Mouse (Mus musculus): ENCODE measurements around the gene Ctsd.

Ctsd gene

DNA sequence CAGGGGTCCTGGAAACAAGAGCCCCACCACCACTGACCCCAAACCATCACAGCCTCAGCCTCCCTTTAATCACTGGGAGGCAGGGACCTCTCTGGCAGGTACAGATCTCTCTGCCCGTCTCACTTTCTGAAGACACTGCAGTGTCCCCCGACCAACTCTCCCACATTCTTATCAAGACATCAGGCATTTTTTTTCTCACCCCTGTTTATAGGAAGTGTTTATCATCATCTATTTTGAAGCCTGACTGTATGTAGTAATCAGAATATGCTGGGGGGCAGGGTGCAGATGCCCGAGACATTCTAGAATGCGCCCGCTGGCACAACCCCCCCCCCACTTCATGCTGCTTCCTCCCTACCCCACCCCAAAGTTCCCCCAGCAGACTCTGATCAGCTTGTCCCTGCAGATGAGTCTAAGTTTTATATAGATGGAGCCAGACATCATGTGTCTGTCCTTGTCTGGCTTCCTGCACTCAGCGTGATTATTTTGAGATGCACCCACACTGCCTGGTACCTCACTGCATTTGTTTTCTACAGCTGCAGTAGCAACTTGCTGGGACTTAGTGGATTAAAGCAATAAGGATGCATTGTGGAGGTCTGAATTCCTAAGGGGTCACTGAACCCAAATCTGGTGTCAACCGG, 12.4 kb upstream of the Ctsd start:
- no peak for DNase-seq (ENCODE audit: low spot score in 2 of 2)

- DNase-seq (ENCODE audit: low spot score in 2 of 2), result no peak
Measured at GRCm38 (mm10) chr7:142399250-142399649, 11.4 kb upstream of the Ctsd start.

- no peak for DNase-seq (ENCODE audit: low spot score in 2 of 2)
Measured at GRCm38 (mm10) chr7:142398052-142398451, 10.2 kb upstream of the Ctsd start.

DNA sequence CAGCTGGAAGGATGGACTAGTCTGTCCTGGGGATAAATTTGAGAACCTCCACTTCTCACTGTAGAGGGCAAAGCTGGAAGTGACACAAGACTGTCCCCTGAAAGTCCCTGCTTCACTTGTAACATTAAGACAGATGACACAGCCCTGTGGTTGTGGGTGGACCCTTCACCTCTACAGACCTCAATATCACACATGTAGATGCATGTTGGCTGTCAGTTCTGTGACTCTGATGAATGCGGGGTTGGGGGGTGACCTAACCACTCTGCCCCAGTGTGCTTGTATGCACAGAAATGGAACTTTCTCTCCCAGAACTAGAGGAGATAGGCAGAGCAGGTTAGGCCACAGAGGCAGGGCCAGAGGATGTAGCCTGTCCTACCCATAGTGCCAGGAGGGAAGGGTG, 8.8 kb upstream of the Ctsd start:
- DNase-seq (ENCODE audit: low spot score in 2 of 2), result no peak

GRCm38 (mm10) chr7:142395472-142395871, 7.6 kb upstream of the Ctsd start:
- DNase-seq (ENCODE audit: low spot score in 2 of 2), result no peak

- DNase-seq (ENCODE audit: low spot score in 2 of 2), result no peak
Measured at GRCm38 (mm10) chr7:142394261-142395190, 6.7 kb upstream of the Ctsd start.

DNA sequence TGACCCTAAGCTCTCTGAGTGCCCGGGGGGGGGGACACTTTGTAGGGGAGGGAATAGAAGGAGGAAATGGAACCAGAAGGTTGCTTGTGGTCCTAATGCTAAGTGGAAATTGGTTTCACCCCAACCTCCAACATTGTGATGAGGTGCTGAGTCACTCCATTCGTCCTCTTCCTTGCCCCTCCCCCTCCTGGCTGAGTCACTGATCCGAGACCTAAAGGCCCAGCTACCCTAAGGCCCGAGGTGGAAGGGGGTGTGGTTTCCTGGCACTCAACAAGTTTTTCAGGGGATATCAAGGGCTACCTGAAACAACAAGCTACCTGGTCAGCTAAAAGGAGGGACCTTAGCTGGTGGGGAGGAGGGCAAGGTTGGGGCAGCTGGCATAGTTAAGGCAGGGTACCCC, 5.4 kb upstream of the Ctsd start:
- no peak for DNase-seq (ENCODE audit: low spot score in 2 of 2)

- no peak for DNase-seq (ENCODE audit: low spot score in 2 of 2)
Measured at GRCm38 (mm10) chr7:142391609-142392008, 3.8 kb upstream of the Ctsd start.

- DNase-seq (ENCODE audit: low spot score in 2 of 2), result no peak
Measured at GRCm38 (mm10) chr7:142391108-142391507, 3.3 kb upstream of the Ctsd start.

GRCm38 (mm10) chr7:142389961-142390650, 2.3 kb upstream of the Ctsd start:
- no peak for DNase-seq (ENCODE audit: low spot score in 2 of 2)

DNA sequence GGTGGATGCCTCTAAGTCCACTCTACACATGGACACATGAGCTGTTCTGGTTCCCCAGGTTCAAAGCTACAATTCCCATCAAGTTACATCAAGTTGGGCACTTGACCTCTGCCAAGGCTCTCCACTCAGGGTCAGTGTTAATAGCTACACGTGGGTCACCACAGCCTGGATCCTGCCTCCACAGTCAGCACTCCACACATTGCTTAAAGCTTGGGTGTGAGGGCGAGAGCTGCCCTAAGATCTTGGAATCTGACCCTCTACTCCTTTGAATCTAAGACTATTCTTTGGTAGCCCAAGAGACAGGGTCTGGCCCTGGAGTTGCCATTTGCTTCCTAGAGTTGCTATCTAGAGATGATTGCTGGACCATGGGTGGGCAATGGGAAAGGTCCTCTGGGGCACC, 902 bp upstream of the Ctsd start:
- no peak for DNase-seq (ENCODE audit: low spot score in 2 of 2)

GRCm38 (mm10) chr7:142388198-142388597, 360 bp upstream of the Ctsd start:
- DNase-seq (ENCODE audit: low spot score in 2 of 2), result no peak

- no peak for DNase-seq (ENCODE audit: low spot score in 2 of 2)
Measured at GRCm38 (mm10) chr7:142386621-142387201, 1.1 kb downstream of the Ctsd start.

DNA sequence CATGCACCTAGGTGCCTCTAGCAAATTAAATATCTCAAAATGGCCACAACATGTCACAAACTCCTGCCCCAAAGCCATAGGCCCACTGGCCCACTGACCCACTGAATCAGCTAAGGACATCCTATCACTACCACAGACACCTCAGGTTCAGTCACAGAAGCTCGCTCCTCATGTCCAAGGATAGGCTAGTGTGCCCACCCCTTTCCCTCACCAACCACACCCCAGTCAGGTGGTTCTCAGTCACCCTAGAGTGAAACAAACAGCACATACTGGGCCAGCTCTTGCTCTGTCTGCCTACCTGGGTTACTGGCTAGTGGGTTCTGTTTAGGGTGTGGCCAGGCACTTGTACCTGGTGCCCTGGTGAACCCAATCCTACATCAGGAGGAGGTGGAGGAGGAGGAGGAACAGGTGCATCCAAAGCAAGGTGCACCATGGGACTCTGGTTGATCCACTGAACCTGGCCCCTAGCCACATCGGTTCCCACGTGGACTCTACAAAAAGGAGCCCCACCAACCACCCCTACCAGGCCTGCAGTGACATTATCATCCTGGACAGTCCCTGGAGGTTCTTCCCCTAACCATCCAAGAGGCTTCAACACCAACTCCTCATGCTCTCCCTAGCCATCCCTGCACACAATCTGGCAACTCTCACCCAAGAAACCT, 2.0 kb downstream of the Ctsd start:
- no peak for DNase-seq (ENCODE audit: low spot score in 2 of 2)

GRCm38 (mm10) chr7:142384306-142384705, 3.5 kb downstream of the Ctsd start:
- DNase-seq (ENCODE audit: low spot score in 2 of 2), result no peak

DNA sequence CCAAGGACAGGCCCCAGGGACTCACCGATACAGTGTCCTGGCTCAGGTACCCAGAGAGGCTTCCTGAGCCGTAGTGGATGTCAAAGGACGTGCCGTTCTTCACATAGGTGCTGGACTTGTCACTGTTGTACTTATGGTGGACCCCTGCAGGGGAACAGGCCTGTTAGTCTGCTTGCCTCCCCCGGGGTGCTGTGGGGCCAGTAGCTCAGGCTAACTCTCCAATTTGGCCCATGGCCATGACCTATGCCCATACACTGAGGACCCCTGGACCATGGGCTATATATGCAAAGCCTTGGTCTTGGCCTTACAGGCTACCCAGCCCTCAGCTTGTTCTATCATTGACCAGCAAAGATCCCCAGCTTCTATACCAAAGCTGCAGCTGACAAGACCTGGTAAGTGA, 5.3 kb downstream of the Ctsd start, which contains the start of gene Gm49369:
Gene Gm49369 (minus strand): TSS at position 101 of the 400 bp plus-strand sequence.
- DNase-seq (ENCODE audit: low spot score in 2 of 2), result no peak

- no peak for DNase-seq (ENCODE audit: low spot score in 2 of 2)
Measured at GRCm38 (mm10) chr7:142381175-142381574, 6.7 kb downstream of the Ctsd start.

DNA sequence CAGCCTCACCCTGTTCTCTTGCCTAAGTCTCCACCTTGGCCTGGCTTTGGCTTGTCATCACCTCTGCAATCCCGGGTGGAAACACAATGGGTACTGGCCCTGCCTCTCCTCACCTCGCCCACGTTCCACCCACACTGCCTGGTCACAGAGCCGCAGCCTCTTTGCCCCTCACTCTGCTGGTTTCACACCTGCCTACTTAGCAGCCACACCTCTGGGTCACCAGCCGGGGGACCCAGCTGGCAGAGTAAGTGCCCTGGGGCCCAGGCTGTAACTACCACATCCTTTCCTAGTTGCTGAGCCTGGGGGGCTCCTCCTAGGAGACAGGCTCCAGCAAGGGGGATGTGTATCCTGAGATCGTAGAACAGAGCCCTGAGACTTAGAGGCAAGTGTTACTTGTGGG, 8.7 kb downstream of the Ctsd start:
- no peak for DNase-seq (ENCODE audit: low spot score in 2 of 2)

- no peak for DNase-seq (ENCODE audit: low spot score in 2 of 2)
Measured at GRCm38 (mm10) chr7:142377233-142377925, 10.5 kb downstream of the Ctsd start.

DNA sequence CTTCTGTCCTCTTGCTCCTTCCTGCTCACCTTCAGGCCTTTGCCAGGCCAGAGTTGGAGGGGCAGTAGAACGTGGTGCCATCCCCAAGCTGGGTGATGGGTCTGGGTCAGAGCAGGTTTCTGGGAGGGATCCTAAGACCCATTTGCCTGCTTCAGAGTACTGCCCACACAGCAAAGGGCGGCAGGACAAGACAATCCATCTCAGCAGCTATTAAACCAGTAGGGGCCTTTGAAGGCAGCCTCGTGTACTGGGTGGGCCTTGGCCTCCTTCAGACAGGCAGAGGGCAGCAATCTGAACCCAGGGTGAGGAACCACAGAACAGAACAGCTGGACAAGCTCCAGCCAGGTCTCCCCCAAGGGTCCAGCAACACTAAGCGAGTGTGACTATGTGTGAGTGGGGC, 11.7 kb downstream of the Ctsd start:
- no peak for DNase-seq (ENCODE audit: low spot score in 2 of 2)

DNA sequence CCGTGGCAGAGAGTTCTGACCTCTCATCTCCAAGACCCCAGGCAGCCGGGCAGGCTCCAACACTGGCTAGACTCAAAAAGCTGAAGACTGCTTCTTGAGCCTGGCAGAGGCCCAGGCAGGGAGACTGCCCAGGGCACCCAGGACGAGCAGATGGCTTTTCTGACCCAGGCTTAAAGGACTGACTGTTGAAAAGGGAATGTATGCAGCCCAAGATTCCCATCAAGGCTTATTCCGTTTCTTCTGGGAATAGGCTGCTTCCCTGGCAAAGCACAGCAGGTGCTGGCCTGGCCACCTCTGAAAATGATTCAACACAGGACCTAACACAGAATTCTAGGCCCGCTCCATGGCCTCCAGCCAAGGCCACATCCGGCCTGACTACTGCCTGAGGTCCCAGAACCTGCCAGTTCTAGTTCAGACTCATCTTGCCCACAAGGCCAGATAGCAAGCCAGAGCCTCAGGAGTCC, 12.5 kb downstream of the Ctsd start:
- no peak for DNase-seq (ENCODE audit: low spot score in 2 of 2)

All from frontal cortex, postnatal 25 days (tissue).